Mouse (Mus musculus) erythroblast, embryonic 14.5 days (primary cell): ENCODE measurements around the gene Cpsf3.

Experiments used
- GATA1 ChIP-seq: IDR thresholded peaks from 2 replicates; pipeline ENCODE4 v1.6.1; 2012; ENCODE audit warnings: low read length, inconsistent platforms, mixed read lengths
- TAL1 ChIP-seq: IDR thresholded peaks from 3 replicates; pipeline ENCODE4 v1.6.1; 2012; ENCODE audit warnings: low read length, inconsistent platforms, mixed read lengths

DNA sequence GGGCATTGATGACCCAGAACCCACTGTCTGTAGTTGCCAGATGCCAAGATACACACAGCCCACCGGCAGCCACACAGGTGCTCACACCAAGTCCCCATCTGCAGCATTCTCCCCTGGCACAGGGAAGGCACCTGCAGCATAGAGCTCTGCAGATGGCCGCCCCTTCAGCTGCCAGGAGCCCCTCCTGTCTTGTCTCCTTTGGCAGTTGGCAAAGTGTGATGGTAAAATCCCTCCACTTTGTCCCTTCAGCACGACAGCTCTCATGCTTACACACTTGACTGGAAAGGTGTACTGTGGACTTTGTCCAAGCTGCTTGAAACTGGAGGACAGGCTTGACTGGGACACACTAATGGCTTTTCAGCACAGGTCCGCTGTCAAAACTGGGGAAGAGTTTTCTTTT is 35.1 kb downstream of the Cpsf3 start:
- TF ChIP-seq GATA1 (no peak), TAL1 (no peak)
